Mouse (Mus musculus): ENCODE measurements around the gene Iqschfp.

Gene Iqschfp

DNA sequence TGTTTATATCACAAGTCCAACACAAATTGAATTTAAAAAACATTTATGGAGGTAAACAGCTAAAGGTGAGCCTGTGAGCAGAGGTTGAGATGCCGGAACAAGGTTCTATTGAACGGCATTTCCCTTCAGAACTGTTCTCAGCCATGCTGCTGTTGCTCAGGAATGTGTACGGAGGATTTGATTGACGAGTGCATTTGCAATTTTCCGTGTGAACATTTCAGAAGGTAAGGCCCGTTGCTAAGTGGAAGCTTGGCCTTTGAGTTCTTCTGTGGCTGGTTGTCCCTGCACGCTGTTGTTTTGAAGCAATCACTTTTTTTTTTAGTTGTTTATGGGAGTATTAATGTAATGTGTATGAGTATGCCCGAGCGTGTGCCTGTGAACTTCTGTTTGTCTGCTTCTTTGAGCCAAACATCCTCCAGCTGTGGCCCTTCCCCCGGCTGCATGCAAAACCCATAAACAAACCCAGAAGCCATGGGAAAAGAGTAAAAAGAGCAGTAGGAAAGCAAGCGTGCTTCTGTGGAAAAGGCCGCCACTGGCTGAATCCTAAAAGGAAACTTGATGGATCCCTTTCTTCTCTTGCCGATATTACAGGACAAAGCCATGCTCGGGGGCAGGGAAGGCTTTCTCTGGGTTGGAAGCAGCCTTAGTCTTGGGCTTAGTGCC lies 691.1 kb downstream of the Iqschfp start:
- no peak for DNase-seq

DNA sequence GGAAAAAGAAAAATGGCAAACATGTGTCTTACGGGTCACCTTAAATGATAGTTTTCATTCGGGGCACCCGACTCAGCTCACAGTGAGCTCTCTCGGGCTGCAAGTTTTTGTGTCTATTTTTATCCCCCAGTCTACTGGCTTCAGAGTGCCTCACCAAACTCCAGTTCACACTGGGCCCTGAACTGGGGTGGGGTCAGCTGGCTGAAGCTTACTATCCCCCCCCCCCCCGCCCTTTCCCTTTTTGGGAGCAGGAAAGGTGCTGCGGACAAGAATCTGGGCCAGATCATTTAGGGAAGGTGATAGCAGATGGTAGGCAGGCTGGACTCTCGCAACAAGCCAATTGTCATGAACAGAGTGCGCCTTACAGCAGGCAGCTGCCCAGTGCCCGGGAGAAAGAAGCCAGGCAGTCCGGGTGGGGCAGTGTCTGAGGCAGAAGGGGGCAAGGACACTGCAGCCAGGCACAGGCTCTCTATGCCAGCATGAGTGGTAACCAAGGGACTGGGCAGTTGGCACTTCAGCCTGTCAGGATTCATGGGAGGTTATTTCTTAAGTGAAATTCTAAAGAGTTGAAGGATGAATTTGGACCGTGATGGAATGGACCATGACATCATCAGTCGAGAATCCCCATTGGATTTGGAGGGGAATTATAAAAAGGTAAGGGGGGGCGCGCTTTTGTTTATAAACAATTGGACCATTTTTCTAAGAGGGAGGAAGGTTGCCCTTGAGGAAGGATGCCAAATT lies 691.9 kb downstream of the Iqschfp start:
- DNase-seq = no peak

DNA sequence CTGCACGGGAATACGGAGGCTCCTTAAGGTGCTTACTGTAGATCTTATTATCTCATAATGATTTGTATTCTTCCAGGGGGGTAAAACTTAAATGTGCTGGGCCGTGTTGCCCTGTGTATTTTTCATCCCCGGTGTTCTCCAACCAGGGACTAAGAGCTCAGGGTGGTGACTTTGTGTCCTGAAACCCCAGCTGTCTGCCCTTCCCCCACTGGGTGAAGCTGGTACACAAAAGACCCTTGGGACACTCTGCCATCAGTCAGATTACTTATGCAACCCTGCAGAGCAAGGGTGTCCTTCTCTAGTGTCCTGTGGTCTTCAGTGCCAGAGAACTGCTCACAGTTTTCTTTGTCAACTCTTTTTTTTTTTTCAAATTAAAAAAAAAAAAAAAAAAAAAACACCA lies 693.2 kb downstream of the Iqschfp start:
- DNase-seq = no peak

DNA sequence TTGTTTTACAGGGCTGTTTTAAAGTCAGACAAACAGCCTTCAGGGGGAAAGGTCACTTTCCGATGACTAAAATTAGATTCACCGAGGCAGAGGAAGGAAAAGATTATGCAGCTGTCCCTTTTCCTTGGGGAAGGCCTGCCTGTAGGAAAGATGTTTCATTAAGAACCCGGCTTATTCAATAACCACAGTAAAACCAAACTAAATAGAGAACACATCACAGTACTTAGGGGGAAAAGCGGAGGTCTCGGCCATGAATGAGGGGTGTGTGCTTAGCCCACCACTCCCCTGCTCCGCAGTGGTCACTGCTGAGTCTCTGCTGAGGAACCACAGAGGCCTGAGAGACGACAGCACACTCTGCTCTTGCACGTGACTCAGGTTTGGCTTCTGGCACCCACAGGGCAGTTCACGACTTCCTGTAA lies 694.6 kb downstream of the Iqschfp start:
- DNase-seq = no peak

DNA sequence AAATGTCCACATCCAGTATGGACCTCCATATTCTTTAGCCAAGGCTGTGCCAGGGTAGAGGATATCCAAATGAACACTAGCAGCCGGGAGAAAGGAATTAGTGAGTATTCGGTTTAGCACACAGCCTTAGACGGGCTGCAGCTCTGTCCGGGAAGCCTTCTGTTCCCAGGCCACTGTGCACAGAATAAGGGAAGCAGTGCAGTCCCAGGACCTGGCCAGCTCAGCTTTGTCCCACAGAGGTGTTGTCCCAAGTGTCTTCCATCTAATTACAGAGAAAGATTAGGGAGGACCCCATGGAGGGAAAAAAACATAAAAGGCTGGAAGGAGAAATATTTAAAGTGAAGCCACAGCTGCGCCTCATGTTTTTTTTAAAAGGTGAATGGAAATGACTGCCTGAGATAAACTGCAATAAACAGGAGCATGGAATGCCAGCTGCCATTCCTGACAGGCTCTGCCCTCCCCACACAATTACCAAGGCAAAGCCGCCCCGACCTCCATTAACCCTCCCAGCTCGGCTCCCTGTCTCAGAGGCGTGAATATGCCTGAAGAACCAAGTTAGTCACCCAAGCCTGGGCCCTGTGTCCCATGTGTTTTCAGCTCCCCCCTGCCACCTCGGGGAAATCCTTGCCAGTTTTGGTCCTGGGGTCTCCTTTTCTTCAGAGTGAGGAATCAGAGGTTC lies 695.7 kb downstream of the Iqschfp start:
- DNase-seq = no peak

DNA sequence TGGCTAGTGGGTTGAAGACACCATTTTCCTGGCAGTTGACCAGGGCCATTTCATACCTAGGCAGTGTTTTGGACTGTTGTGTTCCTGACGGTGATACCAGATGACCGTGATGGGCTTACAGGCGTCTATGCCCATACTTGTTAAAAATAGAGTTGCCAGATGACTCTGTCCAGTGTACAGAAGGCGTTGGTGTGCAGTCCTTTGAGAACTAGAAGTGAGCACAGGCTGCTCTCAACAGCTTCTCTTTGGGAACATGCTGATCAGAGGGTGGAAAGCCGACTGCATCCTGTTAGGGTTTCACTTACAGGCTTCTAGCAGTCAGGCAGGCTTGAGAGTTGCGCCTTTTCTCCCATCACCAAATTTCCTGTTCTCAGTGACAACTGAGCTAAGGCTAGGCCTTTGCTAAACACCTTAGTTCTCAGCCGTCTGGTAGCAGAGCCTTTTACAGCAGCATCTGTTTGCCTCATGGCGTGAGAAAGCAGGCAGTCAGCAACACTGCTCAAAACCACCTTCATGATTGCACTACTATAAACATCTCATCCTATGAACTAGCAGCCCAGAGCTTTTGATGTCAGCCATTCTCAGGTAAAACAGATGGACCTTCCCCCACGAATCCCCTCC lies 697.3 kb downstream of the Iqschfp start:
- no peak for DNase-seq

DNA sequence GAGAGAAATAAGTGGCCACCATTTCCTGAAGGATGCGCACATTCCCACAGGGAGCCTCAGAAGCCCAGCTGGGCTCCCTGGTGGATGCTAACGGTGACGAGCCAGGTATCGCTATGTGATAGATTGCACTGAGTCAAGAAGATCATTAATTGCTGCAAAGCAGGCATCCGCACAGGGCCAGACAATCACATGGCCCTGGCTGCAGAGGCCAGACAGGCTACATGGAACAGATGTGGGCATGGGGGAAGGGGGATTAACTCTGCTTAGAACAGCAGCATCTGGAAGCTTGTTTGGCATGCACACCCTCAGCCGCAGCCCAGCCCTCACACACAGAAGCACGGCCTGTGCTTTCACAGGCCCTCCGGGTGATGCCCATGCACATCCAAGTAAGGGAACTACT lies 698.4 kb downstream of the Iqschfp start:
- no peak for DNase-seq

DNA sequence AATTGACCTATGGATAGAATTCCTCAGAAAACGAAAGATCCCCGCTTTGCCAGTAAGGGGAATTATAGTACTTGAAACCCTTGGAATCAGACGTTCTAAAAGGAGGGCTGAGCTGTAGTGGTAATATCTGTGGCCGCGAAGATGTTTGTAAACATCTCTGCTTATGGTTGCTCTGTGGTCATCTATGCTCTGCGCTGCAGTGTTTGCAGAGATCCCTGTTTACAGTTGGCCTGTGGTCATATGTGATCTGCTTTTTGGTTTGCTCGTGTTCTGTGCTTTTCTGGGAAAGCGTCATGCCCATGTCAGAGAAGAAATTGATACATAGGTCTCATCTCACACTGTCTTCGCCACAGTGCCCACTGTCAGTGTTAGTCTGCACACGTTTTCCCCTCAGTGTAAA lies 700.5 kb downstream of the Iqschfp start:
- DNase-seq = no peak

DNA sequence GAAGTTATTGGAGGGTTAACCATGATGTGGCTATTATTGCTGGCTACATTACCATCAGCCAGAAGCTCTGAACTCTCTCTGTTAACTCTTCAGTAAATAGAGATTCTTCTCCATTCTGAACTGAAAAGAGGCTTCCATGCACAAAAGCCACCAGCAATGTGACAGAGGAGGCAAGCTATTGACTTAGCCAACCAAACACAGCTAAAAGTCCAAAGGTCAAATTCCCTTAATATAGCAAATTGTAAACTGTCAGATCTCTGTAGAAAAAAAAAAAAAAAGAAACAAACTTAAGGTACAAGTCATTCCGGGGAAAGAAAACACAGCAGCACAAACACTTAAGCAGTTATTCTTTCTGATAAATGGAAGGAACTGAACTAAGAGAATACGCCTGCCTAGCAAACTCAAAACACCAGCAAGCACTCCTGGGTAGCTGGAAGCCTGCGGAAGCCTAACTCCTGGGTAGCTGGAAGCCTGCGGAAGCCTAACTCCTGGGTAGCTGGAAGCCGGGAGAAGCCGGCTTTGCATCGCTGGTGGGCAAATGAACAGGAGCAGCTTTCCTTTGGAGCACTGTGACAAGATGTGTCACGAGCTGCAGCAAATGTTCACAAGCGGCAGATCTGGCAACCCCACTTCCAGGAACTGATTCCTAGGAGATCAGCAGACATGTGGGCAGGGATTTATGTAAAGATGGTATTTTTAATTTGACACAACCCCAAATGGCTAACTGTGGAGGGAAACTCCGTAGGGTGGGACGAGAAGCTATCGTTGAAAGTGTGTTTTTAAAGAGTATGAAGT lies 701.2 kb downstream of the Iqschfp start:
- DNase-seq = no peak

DNA sequence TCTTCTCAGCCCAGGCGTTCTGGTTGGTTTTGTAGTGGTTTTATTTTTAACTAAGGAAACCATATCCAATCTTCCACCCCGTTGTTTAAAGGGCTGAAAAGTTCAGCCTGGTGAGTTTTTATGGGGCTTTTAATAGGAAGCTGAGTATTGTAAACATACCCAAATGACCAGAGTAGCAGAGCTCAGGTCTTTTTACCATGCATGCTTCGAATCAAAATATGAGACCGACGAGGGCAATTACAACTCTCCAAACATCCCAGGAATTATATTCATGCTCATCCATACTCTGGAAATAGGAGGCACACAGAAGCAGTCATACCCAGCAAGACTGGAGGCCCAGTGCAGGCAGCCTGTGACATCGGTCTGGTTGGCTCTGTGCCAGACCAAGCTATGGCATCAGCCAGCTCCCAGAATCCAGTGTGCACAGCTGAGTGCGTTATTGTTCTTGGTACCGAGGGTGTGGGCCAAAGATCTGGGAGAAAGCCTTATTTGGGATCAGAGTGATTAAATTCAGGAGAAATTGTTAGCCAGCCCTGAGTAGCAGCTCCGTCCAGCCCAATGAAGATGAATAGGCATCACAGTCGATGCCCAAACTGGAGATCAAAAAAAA lies 703.4 kb downstream of the Iqschfp start:
- no peak for DNase-seq

DNA sequence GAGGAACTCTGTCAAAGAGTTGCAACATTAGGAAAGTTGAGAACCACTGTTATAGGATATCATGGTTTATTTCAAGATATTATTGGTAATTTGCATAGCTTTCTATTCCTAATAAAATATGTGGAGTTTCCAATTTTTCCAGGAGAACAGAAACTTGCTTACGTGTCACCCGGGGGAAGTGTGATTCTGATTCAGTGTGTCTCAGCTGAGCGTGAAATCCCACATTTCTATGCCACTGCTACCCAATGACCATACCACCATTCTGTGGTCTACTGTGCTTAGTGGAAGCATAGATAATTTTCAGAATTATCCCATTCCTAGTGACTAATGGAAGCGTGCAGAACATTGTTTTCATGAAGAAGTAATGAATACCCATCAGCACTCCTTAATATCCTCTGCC lies 704.9 kb downstream of the Iqschfp start:
- no peak for DNase-seq

DNA sequence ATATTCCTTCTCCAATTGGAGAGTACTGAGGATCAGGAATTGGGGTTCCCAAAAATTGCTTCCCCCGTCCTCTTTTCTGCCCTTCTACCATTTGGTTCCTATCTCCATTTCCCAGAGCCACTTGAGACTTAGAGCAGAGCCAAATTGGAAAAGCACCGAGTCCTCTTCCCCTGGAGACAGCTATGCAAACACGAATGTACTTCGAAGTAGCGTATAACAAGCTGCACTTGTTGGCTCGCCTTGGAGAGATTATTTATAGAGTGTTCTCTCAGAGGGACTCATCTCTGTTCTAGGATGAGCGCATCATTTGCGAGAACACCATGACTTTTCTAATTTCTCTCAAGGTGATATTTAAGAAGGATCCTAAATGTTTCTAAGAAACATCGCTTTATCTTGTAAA lies 710.9 kb downstream of the Iqschfp start:
- no peak for DNase-seq

DNA sequence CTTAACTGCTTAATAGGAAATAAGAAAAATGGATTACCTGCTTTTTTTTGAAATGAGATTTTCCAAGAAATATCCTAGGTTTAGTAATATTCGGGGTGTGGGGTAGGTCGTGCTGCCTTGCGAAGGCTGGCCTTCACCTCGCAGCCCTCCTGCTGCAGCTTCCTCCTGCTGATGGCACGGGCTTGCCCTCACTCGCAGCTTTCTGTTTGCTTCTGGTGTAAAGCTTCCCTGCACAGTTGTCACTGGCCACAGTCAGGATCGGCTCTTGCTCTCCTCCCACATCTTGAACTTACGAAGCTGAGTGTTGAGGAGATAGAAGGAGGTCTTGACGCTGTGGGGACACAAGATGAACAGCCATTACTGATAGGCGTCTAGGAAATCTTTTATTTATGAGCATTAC lies 712.4 kb downstream of the Iqschfp start:
- no peak for DNase-seq

DNA sequence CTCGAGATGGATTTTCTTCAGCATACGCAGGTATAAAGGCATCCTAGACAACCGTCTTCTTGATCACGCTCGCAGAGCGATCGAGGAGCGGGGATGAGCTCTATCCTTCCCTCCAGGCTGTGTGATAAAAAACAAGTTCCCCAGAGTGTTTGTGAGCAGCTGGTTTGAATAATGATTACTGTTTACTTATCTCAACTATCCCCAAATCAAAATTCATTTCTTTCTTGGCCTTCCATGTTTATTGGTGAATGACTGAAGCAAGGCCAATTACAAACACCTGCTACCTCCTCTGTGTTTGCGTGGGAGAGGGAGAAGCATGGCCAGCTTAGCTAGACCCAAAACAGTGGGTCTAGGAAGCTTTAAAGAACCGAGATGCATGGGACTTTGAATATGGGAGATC lies 712.9 kb downstream of the Iqschfp start:
- no peak for DNase-seq

DNA sequence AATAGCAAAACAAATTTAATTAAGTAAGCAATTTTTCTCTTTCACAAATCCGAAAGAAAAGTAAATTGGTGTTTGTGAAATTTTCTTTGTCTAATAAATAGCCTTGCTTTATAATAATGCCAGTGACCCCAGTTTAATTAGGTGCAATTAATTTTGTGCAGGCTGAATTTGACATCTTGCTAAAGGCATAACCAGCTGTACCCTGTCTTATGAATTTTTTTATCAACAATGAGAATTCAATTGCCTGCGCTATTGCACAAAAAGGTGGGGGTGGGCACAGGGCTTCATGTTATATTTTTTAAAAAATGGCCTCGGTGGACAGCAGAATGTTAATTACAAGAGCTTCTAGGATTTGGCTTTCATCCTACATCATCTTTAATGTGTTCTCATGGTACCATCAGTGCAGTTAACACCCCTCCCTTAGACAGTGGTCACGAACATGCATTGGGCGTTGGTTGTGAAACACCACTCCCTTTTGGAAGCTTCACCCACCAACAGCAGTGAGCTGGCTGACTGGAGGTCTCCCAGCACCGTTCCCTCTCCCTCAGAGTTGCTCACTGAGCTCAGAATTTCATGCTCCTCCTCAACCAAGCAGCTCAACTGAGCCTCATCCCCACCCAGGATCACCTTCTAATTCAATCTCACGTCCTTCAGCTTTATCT lies 714.0 kb downstream of the Iqschfp start:
- DNase-seq = no peak

DNA sequence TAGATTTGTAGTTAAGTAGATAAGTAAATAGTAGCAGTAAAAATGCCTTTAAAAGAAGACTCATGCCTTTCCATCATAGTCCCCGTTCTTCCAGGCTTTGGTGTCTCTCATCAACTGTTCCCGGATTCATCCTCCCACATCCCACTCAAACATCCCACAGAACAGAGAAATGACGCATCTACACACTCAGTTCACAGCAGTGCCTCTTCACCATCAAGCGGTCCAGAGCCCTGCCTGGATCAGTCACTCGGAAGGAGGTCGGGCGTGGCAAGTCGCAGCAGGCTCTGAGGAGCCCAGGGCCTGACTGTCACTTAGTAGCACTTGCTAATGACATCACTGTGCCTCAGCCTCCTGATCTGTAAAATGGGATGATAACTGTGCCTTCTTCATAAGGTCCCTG lies 714.7 kb downstream of the Iqschfp start:
- no peak for DNase-seq

DNA sequence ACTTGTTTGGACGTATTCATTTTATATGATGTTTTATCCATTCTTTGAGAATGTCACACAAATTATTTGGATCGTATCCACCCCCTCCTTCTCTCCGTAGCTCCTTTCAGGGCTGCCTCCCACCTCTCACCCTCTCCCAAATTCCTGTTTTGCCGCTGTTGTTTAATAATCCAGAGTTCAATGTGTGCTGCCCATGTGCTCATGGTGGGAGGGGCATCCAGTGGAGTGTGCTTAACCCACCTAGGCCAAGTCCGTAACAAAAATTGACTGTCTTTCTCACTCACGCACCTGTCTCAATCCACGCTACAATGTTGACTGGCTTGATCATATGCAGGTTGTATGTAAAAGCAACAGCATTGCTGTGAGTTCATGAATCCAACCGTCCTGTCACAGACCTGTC lies 715.3 kb downstream of the Iqschfp start:
- DNase-seq = no peak

DNA sequence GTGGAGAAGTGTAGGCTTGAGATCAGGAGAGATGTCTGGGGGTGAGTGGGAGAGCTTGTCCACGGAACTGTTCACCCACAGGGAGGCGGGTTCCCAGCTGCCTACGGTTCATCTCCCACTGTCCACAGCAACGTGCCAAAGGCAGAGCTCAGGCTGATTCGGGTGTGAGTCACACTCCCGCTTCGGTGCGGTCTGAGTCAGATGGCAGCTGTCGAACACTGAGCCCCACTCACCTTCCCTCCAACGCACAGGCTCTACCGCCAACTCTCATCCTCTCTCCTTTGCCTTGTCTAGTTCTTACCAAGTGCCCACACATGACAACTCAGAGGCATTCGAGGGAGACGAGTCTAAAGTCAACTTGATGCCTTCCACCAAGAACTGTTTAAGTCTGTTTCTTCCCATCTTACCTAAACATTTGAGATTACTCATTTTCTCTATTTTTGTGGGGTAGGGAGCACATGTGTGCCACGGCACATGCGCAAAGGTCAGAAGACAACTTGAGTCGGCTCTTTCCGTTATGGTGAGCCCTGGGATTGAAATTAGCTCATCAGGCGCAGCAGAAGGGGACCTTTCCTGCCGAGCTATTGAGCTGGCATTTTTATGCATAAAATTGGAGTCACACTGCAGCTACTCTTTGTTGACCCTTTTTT lies 716.9 kb downstream of the Iqschfp start:
- no peak for DNase-seq

DNA sequence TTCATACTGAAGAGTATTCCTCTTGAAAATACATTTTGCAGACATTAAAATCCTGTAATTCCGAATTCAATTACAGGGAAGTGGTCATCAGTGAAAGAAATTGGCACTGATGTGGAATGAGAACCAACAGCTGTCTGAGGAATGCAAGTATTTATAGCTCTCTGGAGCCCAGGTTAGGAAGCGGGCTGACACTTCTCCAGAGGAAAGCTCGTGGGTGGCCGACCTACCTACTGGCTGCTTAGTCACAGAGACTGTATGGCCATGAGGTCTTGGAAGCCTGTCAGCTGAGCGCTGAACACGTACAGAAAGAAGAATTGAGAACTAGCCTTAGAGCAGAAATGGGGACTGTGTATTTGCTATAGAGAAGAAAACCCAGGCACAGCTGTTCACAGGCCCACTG lies 718.0 kb downstream of the Iqschfp start:
- no peak for DNase-seq

DNA sequence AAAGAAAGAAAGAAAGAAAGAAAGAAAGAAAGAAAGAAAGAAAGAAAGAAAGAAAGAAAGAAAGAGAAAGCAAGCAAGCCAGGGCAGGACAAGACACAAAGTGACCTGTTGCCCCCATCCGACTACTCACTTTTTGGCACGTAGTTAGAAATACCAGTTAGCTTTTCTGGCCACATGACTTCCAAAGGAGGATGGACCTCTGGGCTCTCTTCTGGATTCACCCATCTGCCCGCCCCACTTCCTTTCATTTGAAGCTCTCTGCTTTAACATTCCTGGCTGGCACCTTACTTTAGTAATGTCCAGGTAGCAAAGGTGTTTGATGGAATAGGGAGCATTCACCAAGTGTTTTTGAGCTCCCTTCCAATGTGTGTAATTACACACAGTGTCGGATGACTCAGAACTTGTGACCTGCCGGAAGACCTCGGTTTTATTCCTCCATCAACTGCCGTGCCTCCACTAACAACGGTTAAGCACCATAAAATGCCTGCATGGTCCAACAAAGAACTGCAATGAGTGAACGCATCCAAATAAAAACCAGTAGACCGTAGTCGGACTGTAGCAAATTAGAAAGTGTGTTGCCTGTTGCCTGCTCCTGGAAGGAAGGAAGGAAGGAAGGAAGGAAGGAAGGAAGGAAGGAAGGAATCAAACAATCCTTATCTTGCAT lies 718.7 kb downstream of the Iqschfp start:
- DNase-seq = no peak
